Comparison of ENCODE assay signal across 10 mouse cellular contexts in the genomic region with DNA sequence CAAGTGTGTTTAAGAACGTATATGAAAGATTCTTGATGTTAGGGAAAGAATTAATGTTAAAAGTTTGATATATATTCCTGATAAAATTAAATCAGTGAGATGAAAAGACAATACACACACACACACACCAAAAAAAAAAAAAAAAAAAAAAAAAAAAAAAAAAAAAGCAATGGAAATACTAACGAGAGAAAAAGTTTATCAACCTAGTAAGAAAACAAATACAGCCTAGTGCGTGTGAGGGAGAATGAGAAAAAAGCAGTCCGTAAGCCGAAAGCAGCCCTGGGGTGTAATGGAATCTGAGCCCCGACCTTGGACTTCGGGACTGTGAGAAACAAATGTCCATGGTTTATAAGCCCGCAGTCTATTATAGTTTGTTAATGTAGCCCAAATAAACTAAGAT. TPM values are rescaled to one million over a fixed set of nuclear protein-coding genes. Genes with fewer than 3 reads are reported as not detected.
A peak's percentile ranks its signal among the peaks of the same experiment; 100 is the strongest.
DNase-seq lines count a peak whose midpoint lies in the region; ATAC-seq and TF ChIP-seq lines count a peak whose summit lies in the region.
"Had no signal": no experiment of that assay in that cellular context is flagged by ENCODE, and none has a peak within 500 bp of the region (broad histone marks: within the 10 kb centered on the region; RNA-seq: fewer than 3 reads in every experiment).

No protein-coding gene starts in this region.

- peak overlapping the region; percentile 69; the same call in 1 of the 2 replicates for H3K27ac ChIP-seq in left cerebral cortex, adult 2 months
- H3K27ac ChIP-seq in forebrain, embryonic 15.5 days (replicated peaks): no peak overlapping the region
- no peak overlapping the region for H3K27ac ChIP-seq in midbrain, embryonic 13.5 days

- no peaks in the 10 kb centered on the region for H3K36me3 ChIP-seq in forebrain, embryonic 15.5 days
- H3K36me3 ChIP-seq in midbrain, embryonic 13.5 days: 0 out of 2 replicates have a peak, but pooled peaks cover 2% of the 10 kb centered on the region
- H3K36me3 ChIP-seq: midbrain, embryonic 12.5 days had no signal

- intact Hi-C loops in left cerebral cortex, adult 2 months (cut with DNase I): loop anchor here (5.0 kb wide), 1 partner anchor 78 kb away; no protein-coding TSS in a partner anchor

- H3K4me3 ChIP-seq in left cerebral cortex, adult 2 months: peak overlapping the region; percentile 96; the same call in 1 of the 2 replicates
- no peak overlapping the region for H3K4me3 ChIP-seq in forebrain, embryonic 15.5 days
- H3K4me3 ChIP-seq in midbrain, embryonic 13.5 days (replicated peaks): no peak overlapping the region

- H3K4me2 ChIP-seq in forebrain, embryonic 15.5 days (replicated peaks): peak overlapping the region; percentile 85
- H3K4me2 ChIP-seq in midbrain, embryonic 13.5 days (replicated peaks): peak overlapping the region; percentile 64; the same call in 1 of the 2 replicates

- WGBS in forebrain, embryonic 15.5 days: 74% methylated on average over 8 of the region's 8 CpGs
- 81% methylated on average over 8 of the region's 8 CpGs for WGBS in midbrain, embryonic 13.5 days

- no peak; the same call in 1 of the 2 replicates for ATAC-seq in forebrain, embryonic 15.5 days (replicated peaks)
- no peak for ATAC-seq in midbrain, embryonic 13.5 days

- no peaks in the 10 kb centered on the region for H3K9me3 ChIP-seq in forebrain, embryonic 15.5 days
- H3K9me3 ChIP-seq in midbrain, embryonic 13.5 days: no peaks in the 10 kb centered on the region
- H3K9me3 ChIP-seq: midbrain, embryonic 12.5 days had no signal

- peaks cover 18% of the 10 kb centered on the region for H3K4me1 ChIP-seq in forebrain, embryonic 15.5 days
- H3K4me1 ChIP-seq in midbrain, embryonic 13.5 days (replicated peaks): peaks cover 13% of the 10 kb centered on the region

- H3K27me3 ChIP-seq in forebrain, embryonic 15.5 days: no peaks in the 10 kb centered on the region
- H3K27me3 ChIP-seq in midbrain, embryonic 13.5 days: no peaks in the 10 kb centered on the region
- H3K27me3 ChIP-seq: midbrain, embryonic 12.5 days had no signal

- 0 out of 2 replicates have a peak overlapping the region, but pooled peaks have one; percentile 69 for H3K9ac ChIP-seq in forebrain, embryonic 15.5 days (replicated peaks)
- no peak overlapping the region for H3K9ac ChIP-seq in midbrain, embryonic 13.5 days (replicated peaks)

- TF ChIP-seq CTCF in left cerebral cortex, adult 2 months (IDR thresholded peaks at IDR 0.05): no peak

- DNase-seq in adrenal gland, adult 18-20 months (ENCODE audit: low spot score in 2 of 2): peak; percentile 4 to 12
- no peak for DNase-seq in adrenal gland, postnatal 36 days
- DNase-seq in left cerebral cortex, adult 2 months (ENCODE audit: extremely low spot score in 1 of 2, low spot score in 2 of 2): peak in 1 of 2 experiments; percentile 6
- DNase-seq in left cerebral cortex, adult 11 months (ENCODE audit: low spot score): no peak
- DNase-seq in cerebellum, adult 11-12 months: no peak
- no peak for DNase-seq in retina, embryonic 14.5 days (ENCODE audit: low spot score)

RNA-seq across cellular contexts. Expression of a gene that starts 23.2 kb away (rescaled TPM):
- 10 to 100 TPM; 27.0 to 28.3 TPM for total RNA-seq in adrenal gland, adult 18-20 months (2021)
- 10 to 100 TPM; 30.8 to 36.9 TPM for total RNA-seq in adrenal gland, postnatal 36 days (2021)
- 1 to 10 TPM; 8.0 to 8.4 TPM for total RNA-seq in left cerebral cortex, adult 2 months (2021)
- 11.1 and 11.8 TPM in 2 replicates for polyA plus RNA-seq in forebrain, embryonic 15.5 days (2015; fragmentation: Nextera tagmentation; extraction: Ambion mirVana)
- 11.4 and 12.5 TPM in 2 replicates for polyA plus RNA-seq in midbrain, embryonic 13.5 days (2015; fragmentation: Nextera tagmentation; extraction: Ambion mirVana)
- polyA plus RNA-seq: erythroblast, embryonic 14.5 days had no signal

RNA-seq across cellular contexts. Expression of a gene that starts 54.7 kb away (rescaled TPM):
- 1 to 10 TPM; 4.7 to 4.8 TPM for total RNA-seq in adrenal gland, adult 18-20 months (2021)
- total RNA-seq in adrenal gland, postnatal 36 days (2021): 1 to 10 TPM; 5.4 to 6.2 TPM
- total RNA-seq in left cerebral cortex, adult 2 months (2021): 10 to 100 TPM; 20.6 TPM
- polyA plus RNA-seq in forebrain, embryonic 15.5 days (2015; fragmentation: Nextera tagmentation; extraction: Ambion mirVana): 20.4 TPM in 2 replicates
- 28.1 and 34.6 TPM in 2 replicates for polyA plus RNA-seq in midbrain, embryonic 13.5 days (2015; fragmentation: Nextera tagmentation; extraction: Ambion mirVana)
- polyA plus RNA-seq: erythroblast, embryonic 14.5 days had no signal

Comparison
In these comparisons a context has a peak if more than half of its experiments do, and no peak if none do; other contexts are left out.
1. DNase-seq: peak in adrenal gland, adult 18-20 months (2 of 2); none in adrenal gland, postnatal 36 days (0 of 2), left cerebral cortex, adult 11 months (single experiment), cerebellum, adult 11-12 months (single experiment) and retina, embryonic 14.5 days (single experiment).